Mouse (Mus musculus) layer of hippocampus, postnatal 10 days (tissue): ENCODE data around the gene Fbxo45. TPM values are rescaled to one million over a fixed set of nuclear protein-coding genes. Genes with fewer than 3 reads are reported as not detected.
"Not testable (repeated sequence)": the region's sequence is repeated elsewhere in the genome, so short reads cannot be mapped to it uniquely, and the experiment has no call there.

Source experiments
- DNase-seq, 2 experiments: peaks; one replicate each; pipeline ENCODE4 v3.0.0; 2021; ENCODE audit warnings: low spot score in 2 of 2
- long read RNA-seq: library from polyadenylated mRNA; stranded (forward); transcript quantifications from one replicate; pipeline ENCODE4 v2.0.0, GENCODE M21; 2023
- total RNA-seq, 2 experiments: library from RNA; stranded (reverse); gene quantifications; 2 replicates each; pipeline ENCODE4 v1.2.3; 2021

Gene Fbxo45
- 10 to 100 TPM; 40.0 to 40.2 TPM for total RNA-seq
- long read RNA-seq, full-length matches to known transcripts, result 48 of 60 reads
- long read RNA-seq, partial matches to known transcripts, result 2 of 60 reads
- long read RNA-seq, other reads (novel, unspliced or antisense), result 10 of 60 reads

DNA sequence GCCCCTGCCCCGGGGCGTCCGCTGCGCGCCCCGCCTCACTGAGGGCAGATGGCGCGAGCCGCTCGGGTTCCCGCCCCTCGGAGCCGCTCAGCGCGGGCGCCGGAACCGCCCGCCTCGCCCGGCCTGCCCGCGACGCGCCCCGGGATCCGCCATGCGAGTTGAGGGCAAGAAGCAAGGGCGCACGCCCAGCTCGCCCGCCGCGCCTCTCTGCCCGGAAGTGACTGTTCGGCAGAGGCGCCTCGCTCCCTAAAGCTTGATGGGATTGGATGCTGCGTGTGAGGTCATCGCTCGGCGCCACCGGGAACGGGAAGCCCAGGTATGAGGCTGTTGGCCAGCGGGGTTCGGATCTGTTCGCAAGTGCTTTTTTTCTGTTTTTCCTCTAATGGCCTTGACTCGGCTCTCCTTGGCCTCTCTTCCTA lies at the start of gene Fbxo45, which contains the start of gene Wdr53:
Gene Fbxo45, minus strand, starts transcription at position 207 of the 419 bp plus-strand sequence.
Gene Wdr53, plus strand, starts transcription at position 276 of the 419 bp plus-strand sequence.
- peak; percentile 95 to 96 for DNase-seq

DNA sequence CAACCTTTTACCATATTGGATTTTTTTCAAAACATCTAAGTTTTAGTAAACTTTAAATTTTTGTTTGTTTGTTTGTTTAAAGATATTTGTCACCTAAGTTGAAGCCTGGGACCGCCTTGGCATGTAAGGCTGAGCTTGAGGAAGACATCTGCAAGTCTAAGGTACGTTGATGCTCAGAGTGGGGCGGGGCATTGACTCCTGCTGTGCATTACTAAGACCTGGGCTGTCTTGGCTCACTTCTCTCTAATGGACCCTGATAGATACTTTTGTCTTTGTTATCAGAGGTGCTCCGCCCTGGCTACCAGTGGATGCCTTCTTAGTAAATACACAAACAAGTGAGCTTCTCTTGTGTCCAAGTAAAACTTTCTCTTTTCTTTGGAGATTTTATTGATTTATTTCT lies 44.9 kb upstream of the Fbxo45 start:
- DNase-seq, result no peak

DNA sequence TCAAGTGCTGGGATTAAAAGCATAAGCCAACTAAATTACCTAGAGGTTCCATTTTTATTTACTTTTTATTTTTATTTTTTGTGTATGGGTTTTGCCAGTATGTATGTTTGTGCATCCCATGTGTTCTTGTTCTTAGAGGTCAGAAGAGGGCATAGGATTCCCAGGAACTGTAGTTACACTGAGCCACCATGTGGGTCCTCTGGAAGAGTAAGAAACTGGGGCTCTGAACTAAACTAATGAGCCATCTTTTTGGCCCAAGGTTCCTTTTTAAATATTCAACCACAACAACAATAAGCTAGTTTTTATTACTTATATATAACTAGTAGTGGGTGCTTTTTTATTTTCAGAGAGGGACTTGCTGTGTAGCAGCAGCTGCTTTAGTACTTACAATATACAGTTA lies 35.6 kb upstream of the Fbxo45 start:
- DNase-seq, result no peak

DNA sequence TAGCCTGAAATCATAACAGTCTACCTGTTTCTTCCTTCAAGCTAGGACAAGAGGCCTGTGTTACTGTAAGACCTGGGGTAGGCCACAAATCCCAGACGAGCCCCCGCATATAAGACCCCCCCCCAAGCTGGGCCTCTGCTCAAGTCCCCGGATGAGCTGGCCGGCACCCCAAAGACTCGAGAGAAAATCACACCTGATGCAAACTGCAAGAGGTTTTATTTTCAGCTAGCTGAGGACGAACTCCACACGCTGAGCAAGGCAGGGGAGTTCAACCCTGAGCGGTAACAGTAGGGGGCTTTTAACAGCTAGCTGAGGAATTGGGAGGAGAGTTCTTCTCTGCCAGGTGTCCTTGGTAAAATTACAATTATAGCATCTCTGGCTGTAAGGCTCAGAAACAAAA lies 33.3 kb upstream of the Fbxo45 start:
- DNase-seq, result no peak

DNA sequence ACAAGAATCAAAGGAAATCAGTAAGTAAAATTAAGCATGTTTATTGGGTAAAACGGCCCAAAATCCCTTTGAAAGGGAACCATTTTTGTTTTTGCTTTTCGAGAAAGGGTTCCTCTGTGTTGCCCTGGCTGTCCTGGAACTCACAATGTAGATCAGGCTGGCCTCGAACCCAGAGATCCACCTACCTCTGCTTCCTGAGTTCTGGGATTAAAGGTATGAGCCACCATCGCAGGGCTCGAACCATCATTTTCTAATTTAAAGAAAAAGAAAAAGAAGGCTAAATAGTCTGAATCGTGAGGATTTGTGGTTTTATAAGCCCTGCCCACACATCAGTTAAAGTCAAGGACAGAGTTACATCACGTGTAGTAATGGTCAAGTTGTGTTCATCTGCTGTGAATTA lies 31.4 kb upstream of the Fbxo45 start:
- no peak for DNase-seq

DNA sequence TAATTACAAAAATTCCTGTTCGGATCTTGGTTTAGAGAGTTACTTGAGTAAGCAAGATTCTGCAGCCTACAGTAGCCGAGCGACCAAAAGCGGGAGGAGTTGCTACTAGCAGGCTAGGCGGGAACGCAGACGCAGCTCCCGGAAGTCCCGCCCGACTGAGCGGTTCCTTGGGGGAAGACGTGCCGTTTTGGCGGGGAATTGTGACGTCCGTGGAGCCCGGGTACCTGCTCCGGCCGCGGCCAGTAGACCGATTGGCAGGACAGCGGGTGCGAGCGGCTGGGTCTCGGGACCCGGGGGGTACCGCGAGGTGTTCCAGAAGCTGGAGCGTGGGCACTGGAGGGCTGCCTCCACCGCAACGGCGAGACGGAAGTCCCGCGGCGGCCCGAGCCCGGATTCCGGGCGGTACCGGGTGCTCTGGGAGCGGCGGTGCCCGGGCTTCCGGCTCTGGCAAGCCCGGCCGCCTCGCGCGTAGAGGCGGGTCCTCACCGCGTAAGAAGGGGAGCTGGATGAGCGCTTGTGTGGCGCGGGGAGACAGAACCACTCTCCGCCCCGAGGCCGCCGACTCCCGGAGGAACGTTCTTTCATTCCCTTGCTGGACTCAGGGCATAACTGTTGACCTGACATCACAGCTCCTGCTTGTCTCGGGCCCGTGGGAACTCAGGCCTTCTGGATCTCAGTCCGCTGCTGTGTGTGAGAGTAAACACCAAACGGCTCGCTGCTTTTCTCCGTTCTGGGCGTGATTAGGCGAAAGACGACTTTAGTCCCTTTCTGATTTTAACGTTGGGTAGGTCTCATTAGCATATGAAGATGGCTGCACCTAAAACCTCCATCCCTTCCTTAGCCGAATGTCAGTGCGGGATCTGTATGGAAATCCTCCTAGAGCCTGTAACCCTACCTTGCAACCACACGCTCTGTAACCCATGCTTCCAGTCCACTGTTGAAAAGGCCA lies 30.6 kb upstream of the Fbxo45 start, which contains the start of gene Rnf168:
Gene Rnf168, plus strand, starts transcription at position 152 of the 949 bp plus-strand sequence.
- DNase-seq, result peak; percentile 85 to 89

DNA sequence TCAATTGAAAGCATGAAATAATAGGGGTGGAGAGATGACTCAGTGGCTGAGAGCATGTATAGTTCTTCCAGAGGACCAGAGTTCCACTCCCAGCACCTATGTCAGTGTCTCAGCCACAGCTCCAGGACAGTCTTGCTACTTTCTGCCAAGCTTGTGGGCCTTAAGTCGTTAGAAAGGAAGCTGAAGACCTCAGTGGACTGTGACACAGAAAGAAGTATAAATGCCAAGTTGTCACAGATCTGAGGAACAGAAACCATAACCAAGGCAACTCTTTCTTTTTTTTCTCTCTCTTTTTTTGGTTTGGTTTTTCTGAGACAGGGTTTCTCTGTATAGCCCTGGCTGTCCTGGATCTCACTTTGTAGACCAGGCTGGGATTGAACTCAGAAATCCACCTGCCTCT lies 28.9 kb upstream of the Fbxo45 start:
- no peak for DNase-seq

DNA sequence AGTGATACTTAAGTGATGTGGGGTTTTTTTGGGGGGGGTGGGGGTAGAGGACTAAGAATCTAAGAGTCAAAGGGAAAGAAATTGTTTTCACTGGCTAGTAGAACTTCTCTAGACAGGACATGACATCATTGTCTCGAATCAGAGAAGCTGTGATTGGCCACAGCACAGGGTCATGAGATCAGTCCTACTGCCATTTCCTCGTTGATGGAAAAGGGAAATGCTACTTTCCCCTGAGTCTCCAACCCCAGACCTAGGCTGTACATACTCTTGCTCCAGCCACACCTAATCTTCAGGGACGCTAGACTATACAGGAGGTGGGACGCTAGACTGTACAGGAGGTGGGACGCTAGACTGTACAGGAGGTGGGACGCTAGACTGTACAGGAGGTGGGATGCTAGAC lies 28.1 kb upstream of the Fbxo45 start:
- DNase-seq, result no peak

DNA sequence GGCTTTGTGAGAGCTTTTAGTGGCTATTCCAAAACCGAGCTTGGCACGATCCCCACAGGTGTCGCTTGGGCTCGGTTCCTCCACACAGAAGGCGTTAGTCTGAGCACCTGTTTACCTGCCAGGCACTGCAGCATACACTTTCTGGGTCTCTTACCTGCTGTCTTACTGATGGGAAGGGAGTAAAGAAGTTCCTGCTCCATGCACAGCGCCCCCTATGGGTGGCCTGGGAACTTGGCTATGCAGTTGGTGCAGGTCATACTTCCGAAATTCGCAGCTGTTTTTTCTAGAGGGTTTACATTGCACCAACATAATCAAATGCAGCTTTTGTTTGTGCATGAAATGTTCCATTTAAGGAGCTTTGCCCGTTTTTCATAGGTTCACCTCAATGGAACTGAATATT lies 26.4 kb upstream of the Fbxo45 start:
- DNase-seq, result no peak

DNA sequence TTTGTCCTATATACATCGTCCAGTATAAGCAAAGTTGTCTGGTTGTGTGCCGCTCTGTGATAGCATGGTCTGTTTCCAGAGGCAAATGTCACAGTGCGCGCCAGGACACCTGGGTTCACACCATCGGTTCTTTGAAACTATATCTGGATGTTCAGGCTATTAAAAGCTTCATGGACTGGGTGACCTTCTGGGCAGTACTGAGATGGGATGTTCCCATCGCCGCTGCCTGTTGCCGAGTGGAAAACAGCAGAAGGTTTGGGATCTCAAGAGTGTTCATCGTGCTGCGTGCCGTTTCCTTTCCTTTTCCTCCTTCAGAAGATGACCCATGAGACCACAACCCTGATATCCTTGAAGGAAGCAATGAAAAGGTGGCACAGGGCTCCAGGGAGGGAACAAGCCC lies 24.3 kb upstream of the Fbxo45 start, which contains the start of gene Smco1:
Gene Smco1, plus strand, starts transcription at position 178 of the 400 bp plus-strand sequence.
- no peak for DNase-seq

DNA sequence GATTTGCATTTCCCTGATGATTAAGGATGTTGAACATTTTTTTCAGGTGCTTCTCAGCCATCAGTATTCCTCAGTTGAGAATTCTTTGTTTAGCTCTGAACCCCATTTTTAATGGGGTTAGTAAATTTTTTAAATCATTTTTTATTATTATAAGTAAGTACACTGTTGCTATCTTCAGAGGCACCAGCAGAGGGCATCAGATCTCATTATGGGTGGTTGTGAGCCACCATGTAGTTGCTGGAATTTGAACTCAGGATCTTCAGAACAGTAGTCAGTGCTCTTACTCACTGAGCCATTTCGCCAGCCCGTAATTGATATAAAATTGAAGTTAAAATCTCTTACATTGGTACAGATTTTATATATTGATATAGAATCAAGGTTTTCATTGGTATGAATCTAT lies 17.3 kb upstream of the Fbxo45 start:
- DNase-seq, result not testable (repeated sequence)

DNA sequence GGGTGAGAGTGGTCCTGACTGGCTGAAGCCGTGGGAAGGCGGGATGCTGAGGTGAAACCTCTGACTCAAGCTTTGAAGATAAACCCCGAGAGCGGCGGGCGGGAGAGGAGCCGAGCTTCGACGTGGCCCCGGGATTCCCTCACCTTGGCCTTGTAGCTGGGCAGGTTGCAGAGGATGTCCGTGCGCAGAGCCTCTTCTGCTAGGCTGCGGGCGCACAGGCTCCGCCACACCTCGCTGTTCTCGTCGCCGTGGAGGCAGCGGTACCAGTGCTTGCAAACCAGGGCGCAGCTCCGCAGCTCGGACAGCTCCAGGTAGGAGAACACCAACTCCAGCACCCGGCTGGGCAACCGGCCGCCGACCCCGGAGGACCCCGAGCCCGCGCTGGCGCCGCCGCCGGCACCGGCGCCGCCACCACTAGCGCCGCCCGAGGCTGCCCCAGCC lies 587 bp downstream of the Fbxo45 start:
- peak in 1 of 2 experiments; percentile 49 for DNase-seq

DNA sequence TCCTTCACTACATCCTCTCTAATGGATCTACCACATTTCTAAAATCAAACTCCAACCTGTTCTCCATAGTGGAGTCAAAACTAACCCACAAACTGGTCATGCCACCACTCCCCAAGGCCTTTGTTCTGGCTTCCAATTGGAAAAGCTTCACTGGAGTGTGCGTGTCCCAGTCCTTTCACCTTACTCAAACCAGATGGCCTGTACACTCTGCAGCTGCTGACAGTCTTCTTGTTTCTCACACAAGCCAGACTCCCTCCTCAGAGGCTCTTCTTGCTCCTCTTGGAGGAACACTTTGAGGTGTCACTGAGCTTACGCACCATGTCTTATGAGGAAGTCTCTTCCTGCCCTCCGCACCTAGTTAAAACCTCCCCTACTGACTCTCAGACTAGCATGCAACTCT lies 3.1 kb downstream of the Fbxo45 start:
- no peak for DNase-seq

DNA sequence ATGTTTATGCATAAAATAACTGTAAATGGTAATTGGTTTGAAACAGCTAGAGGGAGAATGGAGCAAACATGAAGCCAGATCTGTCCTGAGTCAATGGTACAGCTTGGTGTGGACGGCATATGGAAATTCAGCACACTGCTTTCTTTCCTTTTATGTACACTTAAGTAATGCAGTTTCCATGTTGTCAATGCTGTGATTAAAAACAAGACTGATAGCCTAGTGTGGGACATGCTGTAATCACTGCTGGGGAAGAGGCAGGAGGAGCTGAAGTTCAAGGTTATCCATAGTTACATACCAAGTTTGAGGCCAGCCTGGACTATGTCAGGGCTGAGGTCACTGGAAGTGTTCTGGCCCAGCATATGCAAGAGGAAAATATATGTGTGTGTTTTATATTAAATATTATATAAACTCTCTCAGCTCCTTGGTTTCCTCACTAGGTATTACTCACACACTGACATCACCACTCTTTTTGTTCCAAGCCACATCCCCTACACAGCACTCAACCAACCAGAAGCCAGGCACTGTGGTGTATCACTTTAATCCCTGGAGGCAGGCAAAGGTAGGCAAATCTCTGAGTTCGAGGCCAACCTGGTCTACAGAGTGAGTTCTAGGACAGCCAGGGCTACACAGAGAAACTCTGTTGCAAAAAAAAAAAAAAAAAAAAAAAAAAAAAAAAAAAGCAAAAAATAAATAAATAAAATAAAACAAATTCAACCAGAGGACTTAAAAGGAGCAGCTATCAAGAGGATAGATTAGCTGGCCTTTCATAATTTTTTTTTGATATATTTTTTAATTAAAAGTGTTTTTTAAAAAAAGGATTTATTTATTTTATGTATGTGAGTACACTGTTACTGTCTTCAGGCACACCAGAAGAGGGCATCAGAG lies 7.3 kb downstream of the Fbxo45 start:
- no peak for DNase-seq

DNA sequence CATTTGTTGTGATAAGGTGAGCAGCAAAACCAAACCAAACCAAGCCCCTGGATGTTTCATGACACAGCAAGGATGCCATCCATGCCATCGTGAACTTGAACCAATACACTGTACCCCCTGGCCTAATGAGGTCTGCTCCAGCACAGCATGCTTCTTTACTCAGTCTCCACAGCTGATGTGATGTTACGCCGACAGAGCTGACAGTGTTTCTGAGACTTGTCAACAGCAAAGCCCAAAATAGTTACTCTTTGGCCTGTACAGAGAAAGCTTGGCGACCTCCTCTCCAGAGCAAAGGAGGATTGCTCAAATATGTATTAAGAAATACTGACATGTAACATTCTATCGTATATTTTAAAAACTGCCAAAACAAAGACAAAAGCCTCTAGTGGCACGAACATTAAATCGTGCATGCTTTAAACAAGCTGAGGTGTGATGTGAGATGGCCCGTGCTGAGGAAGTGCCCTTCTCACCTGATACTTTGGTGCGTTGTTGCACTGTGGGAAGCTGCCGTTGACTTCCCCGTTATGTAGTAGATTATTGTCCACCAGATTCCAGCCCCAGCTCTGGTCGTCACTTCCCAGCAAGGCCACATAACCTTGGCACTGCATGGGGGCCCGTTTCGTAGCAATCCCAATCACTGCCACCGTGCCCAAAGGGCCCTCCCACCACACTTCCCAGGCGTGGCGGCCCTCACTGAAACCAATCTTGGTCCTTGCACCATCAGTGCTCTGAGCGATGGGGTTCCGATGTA lies 8.9 kb downstream of the Fbxo45 start:
- no peak for DNase-seq

DNA sequence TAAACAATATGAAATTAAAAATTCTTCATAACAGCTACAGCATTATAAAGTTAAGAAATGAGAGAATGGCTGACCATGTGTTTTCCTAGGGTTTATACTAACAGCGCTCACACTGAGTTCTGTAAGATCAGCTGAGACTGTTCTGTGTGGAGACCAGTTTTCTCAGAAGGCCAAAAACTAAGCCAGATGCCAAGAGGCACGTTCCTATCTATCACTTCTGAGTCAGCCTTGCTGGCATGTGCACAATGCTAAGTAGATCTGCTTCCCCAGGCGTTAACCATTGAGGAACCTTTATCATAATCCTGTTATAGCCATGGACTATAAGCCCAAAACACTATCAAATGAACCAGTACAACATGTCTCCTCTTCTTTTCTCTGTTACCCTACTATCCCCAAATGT lies 14.9 kb downstream of the Fbxo45 start:
- DNase-seq, result not testable (repeated sequence)

DNA sequence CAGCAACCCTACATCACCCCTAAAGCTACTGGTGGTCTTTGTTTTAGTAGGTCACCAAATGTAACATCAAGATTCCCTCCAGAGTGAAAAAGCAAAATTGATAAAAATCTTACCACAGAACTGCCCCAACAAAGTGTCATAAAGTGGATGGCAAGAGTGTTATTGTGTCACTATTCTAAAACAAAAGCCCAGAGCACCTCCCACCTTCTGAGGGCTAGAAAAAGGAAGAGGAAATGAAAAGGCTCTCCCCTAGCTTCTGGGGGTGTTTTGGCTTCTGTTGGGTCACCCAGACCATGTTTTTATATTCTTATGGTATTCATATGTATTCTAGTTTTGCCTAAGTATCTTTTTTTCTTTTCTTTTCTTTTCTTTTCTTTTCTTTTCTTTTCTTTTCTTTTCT lies 24.6 kb downstream of the Fbxo45 start:
- no peak for DNase-seq

DNA sequence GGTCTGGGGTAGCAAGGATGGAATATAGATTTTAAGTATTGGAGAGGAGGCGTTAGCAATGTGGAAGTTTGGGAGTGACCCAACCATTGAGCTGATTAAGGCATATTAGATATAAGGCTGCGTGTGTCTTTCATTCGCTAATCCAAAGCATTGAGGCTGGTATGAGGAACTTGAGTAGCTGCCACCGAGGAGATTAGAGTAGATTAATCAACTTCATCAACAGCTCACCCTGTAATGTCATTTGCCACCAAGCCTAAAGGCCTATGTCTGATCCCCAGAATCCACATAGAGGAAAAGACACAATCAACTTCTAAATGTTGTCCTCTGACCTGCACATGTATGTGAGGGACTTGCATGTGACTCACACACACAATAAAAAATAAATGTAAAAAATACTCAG lies 25.2 kb downstream of the Fbxo45 start:
- no peak for DNase-seq

DNA sequence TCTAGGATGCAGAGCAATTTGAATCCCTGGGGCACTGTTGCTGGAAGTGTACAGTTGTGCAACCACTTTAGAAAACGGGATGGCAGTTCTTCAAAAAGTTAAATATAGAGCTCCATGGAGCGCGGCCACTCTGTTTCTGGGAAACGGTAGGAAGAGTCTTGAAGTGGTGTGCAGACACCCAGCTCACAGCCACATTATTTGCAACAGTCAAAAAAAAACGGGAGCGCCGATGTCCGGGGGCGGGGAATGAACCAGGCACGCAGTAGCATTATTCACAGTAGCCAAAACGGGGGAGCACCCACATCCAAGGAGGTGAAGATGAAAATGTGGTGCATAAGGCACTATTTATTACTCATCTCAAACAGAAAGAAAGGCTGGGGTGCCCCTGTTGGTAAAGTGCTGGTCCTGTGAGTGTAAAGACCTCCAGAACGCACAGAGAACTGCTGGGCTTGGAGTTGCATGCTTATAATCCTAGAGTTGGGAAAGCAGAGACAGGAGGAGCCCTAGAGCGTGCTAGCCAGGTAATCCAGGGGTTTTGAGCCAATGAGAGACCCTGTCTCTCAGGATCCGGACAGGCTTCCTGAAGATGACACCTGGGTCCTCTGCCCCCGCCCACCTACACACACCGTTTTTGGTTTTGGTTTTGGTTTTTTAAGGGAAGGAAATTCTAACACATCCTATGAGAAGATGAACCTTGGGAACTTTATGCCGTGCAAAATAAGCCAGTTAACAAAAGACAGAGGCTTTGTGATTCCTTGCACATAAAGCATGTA lies 32.0 kb downstream of the Fbxo45 start:
- DNase-seq, result no peak

DNA sequence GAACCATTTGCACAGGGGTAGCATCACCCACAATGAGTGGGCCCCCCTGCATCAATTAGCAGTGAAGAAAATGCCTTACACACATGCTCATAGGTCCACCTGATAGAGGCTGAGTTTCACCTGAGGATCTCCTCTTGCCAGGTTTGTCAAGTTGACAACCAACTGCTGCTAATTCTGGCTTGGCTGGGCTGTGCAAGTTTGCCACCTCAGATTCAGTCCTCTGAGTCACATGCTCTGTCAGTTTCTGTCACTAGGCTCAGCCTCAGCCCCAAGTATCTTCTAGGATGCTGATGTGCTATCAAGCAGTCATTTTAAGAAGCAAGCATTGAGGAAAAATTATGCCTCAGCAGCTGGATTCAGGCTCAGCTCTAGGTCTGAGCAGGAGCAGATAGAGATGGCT lies 32.8 kb downstream of the Fbxo45 start:
- DNase-seq, result no peak
